Mouse (Mus musculus) E14TG2a.4 (cell line): ENCODE measurements around the gene Gcm1.

Experiments
- CTCF ChIP-seq: conservative IDR thresholded peaks from 2 replicates; pipeline ENCODE4 v1.5.1; 2014; ENCODE audit warnings: low read length
- NANOG ChIP-seq: IDR thresholded peaks from 2 replicates; pipeline ENCODE4 v1.6.1; 2014; ENCODE audit warnings: borderline replicate concordance, low read length, mixed read lengths
- POU5F1 ChIP-seq: IDR thresholded peaks from 2 replicates; pipeline ENCODE4 v1.6.1; 2014; ENCODE audit warnings: low read length, borderline replicate concordance

GRCm38 (mm10) chr9:78073713-78074340, 22.1 kb downstream of the Gcm1 start:
- TF ChIP-seq CTCF = no peak
- no peak for TF ChIP-seq NANOG
- TF ChIP-seq POU5F1 = no peak
